Mouse (Mus musculus): Measurements from ENCODE around the gene Mip.

GRCm38 (mm10) chr10:128232420-128232985 is 6.9 kb downstream of the Mip start:
- TF ChIP-seq CTCF (IDR thresholded peaks at IDR 0.05; ENCODE audit: low read depth, low read length) (peak; percentile 23), POLR2A (IDR thresholded peaks at IDR 0.05; ENCODE audit: insufficient read depth, low read length) (no peak)
